Mouse (Mus musculus) hindbrain, embryonic 15.5 days (tissue): Measurements from ENCODE around the gene Erh. TPM values are rescaled to one million over a fixed set of nuclear protein-coding genes. Genes with fewer than 3 reads are reported as not detected.

ENCODE experiments used
- ATAC-seq: fragments of 200-750 bp; cut with Nextera tagmentation; 2 replicates; pipeline ENCODE4 v1.8.0; 2017; ENCODE audit warnings: low read depth, moderate number of reproducible peaks, moderate TSS enrichment; ENCODE audit not compliant: low FRiP score
- H3K27ac ChIP-seq: fragments of 300-500 bp; sonication (generic); replicated peaks from 2 replicates; pipeline ENCODE4 v1.5.1; 2015; ENCODE audit warnings: mild to moderate bottlenecking, inconsistent platforms
- H3K27me3 ChIP-seq: fragments of 300-500 bp; sonication (generic); 2 replicates; pipeline ENCODE4 v1.6.1; 2015; ENCODE audit warnings: control low read depth, inconsistent platforms
- H3K36me3 ChIP-seq: fragments of 300-500 bp; sonication (generic); 2 replicates; pipeline ENCODE4 v1.6.1; 2015; ENCODE audit warnings: control low read depth, inconsistent platforms
- H3K4me1 ChIP-seq: fragments of 300-500 bp; sonication (generic); replicated peaks from 2 replicates; pipeline ENCODE4 v1.6.1; 2015; ENCODE audit warnings: control low read depth, inconsistent platforms
- H3K4me2 ChIP-seq: fragments of 300-500 bp; sonication (generic); 2 replicates; pipeline ENCODE4 v1.6.1; 2015; ENCODE audit warnings: moderate library complexity, mild to moderate bottlenecking, inconsistent platforms
- H3K4me3 ChIP-seq: fragments of 300-500 bp; sonication (generic); 2 replicates; pipeline ENCODE4 v1.5.1; 2015; ENCODE audit warnings: mild to moderate bottlenecking, inconsistent platforms
- H3K9ac ChIP-seq: fragments of 300-500 bp; sonication (generic); 2 replicates; pipeline ENCODE4 v1.6.1; 2015; ENCODE audit warnings: inconsistent platforms
- H3K9me3 ChIP-seq: fragments of 300-500 bp; sonication (generic); 2 replicates; pipeline ENCODE4 v1.6.1; 2016; ENCODE audit warnings: control low read depth, inconsistent platforms
- WGBS: fragments of 180-500 bp; shearing (Covaris S2); methylation state at CpG from one replicate; pipeline ENCODE4 v1.1.7; 2015; 5-methylcytosine and 5-hydroxymethylcytosine counted together
- polyA plus RNA-seq: library from polyadenylated mRNA; unstranded; fragments of >200 nt; fragmentation: Nextera tagmentation; extraction: Ambion mirVana; gene quantifications from 2 replicates; pipeline ENCODE4 v1.2.1, GENCODE M21; 2015

Erh gene
- polyA plus RNA-seq, 1 experiment from 2014 or later = 270 TPM

DNA sequence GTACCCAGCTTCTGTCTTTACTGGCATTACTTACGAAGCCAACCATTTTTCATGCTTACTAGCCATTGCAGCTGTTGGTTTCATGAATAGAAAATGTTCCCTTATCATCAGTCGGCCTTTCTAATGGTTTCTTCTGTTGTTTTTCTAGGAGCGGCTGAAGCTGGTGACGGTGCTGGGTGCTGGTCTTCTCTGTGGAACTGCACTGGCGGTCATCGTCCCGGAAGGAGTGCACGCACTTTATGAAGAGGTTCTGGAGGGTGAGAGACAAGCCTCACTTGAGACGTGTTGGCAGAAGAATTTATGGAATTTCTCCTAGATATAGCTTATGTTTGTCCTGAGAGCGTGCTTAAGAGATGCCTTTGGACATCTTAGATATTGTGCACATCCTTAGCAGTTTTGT is 18.2 kb upstream of the Erh start:
- Histone ChIP-seq H3K27ac (no peak overlapping the region), H3K36me3 (0 out of 2 replicates have a peak, but pooled peaks cover 14% of the 10 kb centered on the region), H3K9me3 (no peaks in the 10 kb centered on the region), H3K4me2 (no peak overlapping the region), H3K4me3 (no peak overlapping the region), H3K4me1 (0 out of 2 replicates have a peak, but pooled peaks cover 5% of the 10 kb centered on the region), H3K27me3 (no peaks in the 10 kb centered on the region), H3K9ac (no peak overlapping the region)
- ATAC-seq = no peak
- 95% methylated on average over 10 of the region's 10 CpGs for WGBS

DNA sequence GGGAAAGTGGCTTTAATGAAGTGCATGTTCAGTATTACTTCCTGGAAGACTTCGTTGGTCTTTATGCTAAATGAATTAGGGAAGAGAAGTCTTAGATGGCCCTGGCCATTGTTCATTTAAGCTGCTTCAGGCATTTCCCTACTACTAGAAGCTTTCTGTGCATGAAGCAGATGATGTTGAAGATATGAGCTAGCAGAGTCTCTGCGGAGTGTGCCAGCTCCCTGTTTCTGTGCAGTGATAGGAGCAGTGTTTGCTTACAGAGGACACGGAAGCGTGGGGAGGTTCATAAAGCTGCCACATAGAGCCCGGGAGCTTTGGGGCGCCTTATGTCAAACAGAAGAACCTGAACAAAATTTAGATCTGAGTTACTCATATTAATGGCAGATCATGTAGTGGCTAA is 14.5 kb upstream of the Erh start:
- Histone ChIP-seq H3K4me2 (no peak overlapping the region), H3K4me1 (peaks cover 10% of the 10 kb centered on the region; the same call in 1 of the 2 replicates), H3K36me3 (0 out of 2 replicates have a peak, but pooled peaks cover 5% of the 10 kb centered on the region), H3K9me3 (no peaks in the 10 kb centered on the region), H3K27me3 (no peaks in the 10 kb centered on the region), H3K9ac (no peak overlapping the region), H3K4me3 (no peak overlapping the region), H3K27ac (no peak overlapping the region)
- WGBS = 85% methylated on average over 6 of the region's 6 CpGs
- no peak for ATAC-seq

DNA sequence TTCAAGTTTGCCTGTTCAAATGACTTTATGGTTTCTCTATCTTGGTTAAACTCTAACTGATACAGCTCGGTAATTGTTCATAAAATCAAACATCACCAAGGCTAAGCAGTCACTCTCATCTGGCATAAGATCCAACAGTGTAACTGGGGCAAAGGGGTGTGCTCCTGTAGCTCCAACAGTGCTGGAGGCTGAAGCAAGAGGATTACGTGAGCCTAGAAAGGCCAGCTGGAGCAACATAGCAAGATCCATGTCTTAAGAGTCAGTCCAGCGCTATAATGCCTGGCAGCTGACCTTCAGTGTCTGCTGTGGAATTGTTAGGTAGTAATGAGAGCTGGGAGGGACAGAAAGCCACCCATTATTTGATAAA is 10.5 kb upstream of the Erh start:
- Histone ChIP-seq H3K27me3 (no peaks in the 10 kb centered on the region), H3K4me2 (no peak overlapping the region), H3K9me3 (no peaks in the 10 kb centered on the region), H3K4me3 (no peak overlapping the region), H3K36me3 (no peaks in the 10 kb centered on the region), H3K9ac (no peak overlapping the region), H3K27ac (no peak overlapping the region), H3K4me1 (peaks cover 9% of the 10 kb centered on the region; the same call in 1 of the 2 replicates)
- 91% methylated on average over 3 of the region's 3 CpGs for WGBS
- ATAC-seq = no peak

DNA sequence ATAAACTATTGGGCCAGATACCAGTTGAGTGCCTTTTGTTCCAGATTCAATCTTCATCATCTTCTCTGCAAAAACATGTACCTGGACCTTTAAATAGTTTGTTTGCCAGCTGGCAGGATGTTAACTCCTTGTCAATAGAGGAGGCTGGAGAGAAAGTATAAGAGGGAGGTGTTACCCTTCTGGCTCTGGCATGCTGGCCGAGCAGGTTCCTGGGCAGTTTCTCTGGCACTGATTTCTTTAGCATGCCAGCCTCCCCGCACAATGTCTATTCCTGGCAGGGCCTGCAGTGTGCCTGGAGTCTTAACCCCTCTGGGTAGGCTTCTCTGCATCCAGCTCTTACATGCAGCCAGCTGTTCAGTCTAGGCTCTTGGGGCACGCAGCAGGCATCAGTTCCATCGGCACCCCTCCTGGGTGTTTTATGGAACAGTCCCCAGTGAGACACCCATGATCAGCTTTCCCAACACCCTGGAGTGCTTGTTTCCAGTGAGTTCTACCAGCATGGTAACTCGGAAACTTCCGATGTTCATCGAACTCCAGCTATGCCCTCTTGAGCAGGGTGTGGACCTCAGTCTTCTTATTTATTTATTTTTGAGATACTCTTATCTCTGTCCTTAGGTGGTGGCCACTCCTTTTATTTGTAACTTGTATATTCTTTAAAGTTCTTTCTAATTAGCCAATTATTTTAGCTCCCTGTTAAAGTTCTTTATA is 10.0 kb upstream of the Erh start:
- no peaks in the 10 kb centered on the region for H3K36me3 ChIP-seq
- H3K9me3 ChIP-seq = no peaks in the 10 kb centered on the region
- WGBS = 79% methylated on average over 7 of the region's 7 CpGs
- H3K27me3 ChIP-seq = no peaks in the 10 kb centered on the region
- H3K9ac ChIP-seq = no peak overlapping the region
- H3K4me3 ChIP-seq = no peak overlapping the region
- no peak for ATAC-seq
- H3K4me2 ChIP-seq = no peak overlapping the region
- peaks cover 7% of the 10 kb centered on the region; the same call in 1 of the 2 replicates for H3K4me1 ChIP-seq
- H3K27ac ChIP-seq = no peak overlapping the region

DNA sequence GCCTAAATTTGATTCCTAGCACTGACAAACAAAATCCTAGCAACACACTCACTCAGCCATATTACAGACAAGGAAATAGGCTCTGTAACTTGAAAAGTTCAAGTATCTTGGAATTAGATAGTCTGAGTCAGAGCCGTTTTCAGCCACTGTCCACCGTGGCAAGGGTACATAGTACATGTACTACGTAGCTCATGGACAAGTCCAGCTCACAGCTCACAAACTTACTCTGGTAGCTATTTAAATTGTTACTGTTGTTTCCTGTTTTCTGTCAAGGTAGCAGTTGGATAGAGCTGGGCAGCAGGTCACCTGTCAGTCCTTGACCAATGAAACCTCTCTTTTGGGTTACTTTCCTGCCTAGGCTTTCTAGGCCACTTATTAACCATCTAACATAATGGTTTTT is 2.2 kb upstream of the Erh start:
- Histone ChIP-seq H3K4me2 (peak overlapping the region; percentile 92), H3K9me3 (no peaks in the 10 kb centered on the region), H3K27me3 (no peaks in the 10 kb centered on the region), H3K9ac (no peak overlapping the region), H3K4me3 (peak overlapping the region; percentile 97), H3K27ac (no peak overlapping the region), H3K4me1 (peaks cover 60% of the 10 kb centered on the region), H3K36me3 (0 out of 2 replicates have a peak, but pooled peaks cover 2% of the 10 kb centered on the region)
- WGBS = 96% methylated on average over 3 of the region's 3 CpGs
- ATAC-seq = no peak

DNA sequence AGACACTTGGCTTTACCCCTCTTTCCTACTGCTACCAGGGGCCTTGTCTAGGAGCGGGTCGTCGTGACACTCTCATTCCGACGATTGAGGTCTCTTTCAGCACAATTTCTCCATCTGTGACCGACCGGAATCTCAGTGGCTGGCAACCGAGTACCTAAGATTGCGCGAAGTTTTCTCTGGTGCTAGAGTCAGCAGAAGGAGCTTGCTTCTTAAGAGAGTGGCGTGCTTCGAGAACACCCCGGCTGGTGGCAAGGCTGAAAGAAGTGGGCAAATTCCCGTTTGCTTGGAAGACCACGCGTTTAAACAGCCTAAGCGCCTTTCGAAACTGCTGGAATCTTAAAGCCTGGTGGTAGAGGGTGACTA is 346 bp upstream of the Erh start:
- Histone ChIP-seq H3K4me3 (peak overlapping the region; percentile 97), H3K27me3 (no peaks in the 10 kb centered on the region), H3K36me3 (peaks cover 18% of the 10 kb centered on the region), H3K27ac (peak overlapping the region; percentile 94), H3K4me2 (peak overlapping the region; percentile 92), H3K4me1 (peaks cover 63% of the 10 kb centered on the region), H3K9me3 (no peaks in the 10 kb centered on the region), H3K9ac (peak overlapping the region; percentile 98)
- WGBS = 8% methylated on average over 18 of the region's 18 CpGs
- ATAC-seq = no peak

DNA sequence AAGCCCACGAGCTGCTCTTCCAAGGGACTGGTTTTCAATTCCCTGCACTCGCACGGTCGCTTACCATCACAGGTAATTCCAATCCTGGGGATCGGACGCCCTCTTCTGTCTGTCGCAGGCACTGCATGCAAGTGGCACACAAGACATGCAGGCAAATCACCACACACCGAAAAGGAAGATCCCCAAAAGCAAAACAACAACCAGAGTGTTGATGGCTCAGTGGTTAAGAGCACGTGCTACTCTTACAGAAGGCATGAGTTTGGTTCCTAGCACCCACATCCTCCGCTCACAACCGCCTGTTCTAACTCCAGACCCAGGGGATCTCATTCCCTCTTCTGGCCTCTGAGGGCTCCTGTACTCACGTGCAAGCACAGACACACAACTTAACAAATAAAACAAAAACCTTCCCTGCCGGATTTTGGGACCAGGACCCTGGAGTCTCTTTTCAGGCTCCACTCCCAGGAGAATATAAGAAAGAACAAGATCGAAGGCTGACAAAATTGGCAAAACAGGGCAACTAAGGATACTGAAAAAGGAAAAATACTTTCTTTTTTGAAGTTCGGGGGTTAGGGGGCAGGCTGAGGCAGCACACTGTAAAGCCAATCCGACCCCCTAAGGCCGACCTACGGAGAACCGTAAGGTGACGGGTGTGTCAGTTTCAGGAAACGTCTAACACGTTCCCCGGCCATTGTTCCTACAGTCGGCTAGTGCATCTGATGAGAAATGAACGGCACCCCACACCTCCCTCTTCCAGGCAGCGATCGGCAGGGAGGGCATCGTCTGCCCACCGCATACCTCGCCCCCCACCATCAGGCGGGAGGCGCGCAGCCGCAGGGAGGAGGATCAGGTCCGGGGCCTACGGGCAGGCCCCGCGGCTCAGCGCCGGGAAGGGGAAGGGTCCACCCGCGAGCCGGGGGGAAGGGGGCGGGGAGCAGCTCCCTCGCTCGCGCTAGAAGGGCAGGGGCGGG is 1.1 kb downstream of the Erh start:
- Histone ChIP-seq H3K4me3 (peak overlapping the region; percentile 97), H3K27ac (peak overlapping the region; percentile 94), H3K4me1 (peaks cover 55% of the 10 kb centered on the region), H3K9me3 (no peaks in the 10 kb centered on the region), H3K4me2 (peak overlapping the region; percentile 92), H3K9ac (peak overlapping the region; percentile 98), H3K36me3 (peaks cover 33% of the 10 kb centered on the region), H3K27me3 (no peaks in the 10 kb centered on the region)
- 2% methylated on average over 40 of the region's 48 CpGs for WGBS
- ATAC-seq = peak; percentile 76

DNA sequence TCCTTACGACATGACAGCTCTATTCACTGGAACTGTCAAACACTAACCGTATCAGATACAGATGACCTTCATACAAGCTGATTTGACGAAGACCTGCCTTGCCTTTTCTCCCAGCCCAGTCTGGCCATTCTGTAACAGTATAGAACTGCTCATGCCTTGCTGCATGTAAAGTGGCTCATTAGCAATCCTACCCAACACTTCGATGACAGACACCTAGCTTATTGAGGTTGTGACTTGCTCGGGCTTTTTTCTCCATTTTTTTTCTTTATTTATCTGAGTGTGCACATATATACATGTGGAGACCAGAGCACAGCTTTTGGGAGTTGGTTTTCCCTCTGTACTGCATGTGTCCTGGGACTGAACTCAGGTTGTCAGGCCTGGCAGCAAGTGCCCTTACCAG is 12.4 kb downstream of the Erh start:
- H3K4me2 ChIP-seq = no peak overlapping the region
- no peaks in the 10 kb centered on the region for H3K9me3 ChIP-seq
- no peak overlapping the region for H3K27ac ChIP-seq
- peaks cover 37% of the 10 kb centered on the region for H3K36me3 ChIP-seq
- no peaks in the 10 kb centered on the region for H3K4me1 ChIP-seq
- no peak overlapping the region for H3K4me3 ChIP-seq
- H3K27me3 ChIP-seq = no peaks in the 10 kb centered on the region
- no peak overlapping the region for H3K9ac ChIP-seq
- no peak for ATAC-seq
- 87% methylated on average over 5 of the region's 5 CpGs for WGBS

DNA sequence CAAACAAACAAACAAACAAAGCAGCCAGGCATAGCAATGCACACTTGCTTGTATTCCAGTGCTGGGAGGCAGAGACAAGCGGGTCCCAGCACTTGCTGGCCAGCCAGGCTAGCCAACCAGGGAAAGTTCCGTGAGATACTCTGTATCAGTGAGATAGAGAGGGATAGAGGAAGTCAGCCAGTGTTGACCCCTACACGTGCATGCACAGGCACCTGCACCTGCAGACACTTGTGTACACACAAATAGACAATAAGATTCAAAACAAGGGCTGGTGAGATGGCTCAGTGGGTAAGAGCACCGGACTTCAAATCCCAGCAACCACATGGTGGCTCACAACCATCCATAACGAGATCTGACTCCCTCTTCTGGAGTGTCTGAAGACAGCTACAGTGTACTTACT is 23.6 kb downstream of the Erh start:
- ATAC-seq = no peak

DNA sequence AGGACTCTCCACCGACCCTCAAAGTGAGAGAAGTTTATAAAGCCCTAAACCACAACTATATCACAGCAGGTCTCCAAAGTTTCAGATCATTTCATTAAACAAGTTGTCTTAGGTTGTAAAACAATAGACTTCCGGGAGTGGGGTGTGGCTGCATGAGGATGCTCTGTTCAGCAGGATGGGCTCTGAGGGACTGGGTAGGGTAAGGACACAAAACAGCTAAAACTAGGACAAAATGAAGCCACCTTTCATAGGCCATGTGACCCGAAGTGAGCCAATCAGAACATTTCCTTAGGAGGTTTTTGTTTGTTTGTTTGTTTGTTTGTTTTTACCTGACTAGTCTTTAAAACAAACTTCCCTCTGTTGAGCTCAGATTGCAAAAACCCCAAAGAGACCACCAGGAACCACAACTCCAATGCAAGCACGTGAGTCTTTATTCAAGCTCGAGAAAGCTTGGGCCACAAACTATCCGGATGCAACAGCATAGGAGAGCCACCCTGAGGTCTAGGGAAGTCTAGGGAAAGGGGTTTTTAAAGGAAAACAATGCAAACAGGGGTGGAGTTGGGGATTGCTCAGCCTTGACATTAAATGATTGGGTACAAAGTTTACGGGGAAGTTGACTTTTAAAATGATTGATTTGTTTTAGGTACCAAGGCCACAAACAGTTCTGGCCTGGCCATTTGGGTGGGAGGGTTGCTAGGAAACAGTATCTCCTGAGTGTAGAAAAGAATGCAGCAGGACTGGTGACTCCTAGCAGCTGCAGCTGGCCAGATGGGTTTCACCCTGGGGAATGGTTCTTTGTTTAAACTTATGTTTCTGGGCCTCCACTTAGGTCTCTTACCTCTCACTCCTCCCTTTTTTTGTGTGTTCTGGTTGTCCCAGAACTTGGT is 28.5 kb downstream of the Erh start:
- 45% methylated on average over 7 of the region's 7 CpGs for WGBS
- no peak for ATAC-seq
- no peaks in the 10 kb centered on the region for H3K36me3 ChIP-seq
- H3K27ac ChIP-seq = no peak overlapping the region
- H3K4me1 ChIP-seq = no peaks in the 10 kb centered on the region
- H3K27me3 ChIP-seq = no peaks in the 10 kb centered on the region
- H3K9me3 ChIP-seq = no peaks in the 10 kb centered on the region
- no peak overlapping the region for H3K9ac ChIP-seq
- H3K4me2 ChIP-seq = no peak overlapping the region
- no peak overlapping the region for H3K4me3 ChIP-seq

More for the DNA sequence above, 23.6 kb downstream of the Erh start:
- Histone ChIP-seq H3K9ac (no peak overlapping the region), H3K36me3 (no peaks in the 10 kb centered on the region), H3K27me3 (no peaks in the 10 kb centered on the region), H3K4me3 (no peak overlapping the region), H3K4me2 (no peak overlapping the region), H3K4me1 (no peaks in the 10 kb centered on the region), H3K27ac (no peak overlapping the region), H3K9me3 (no peaks in the 10 kb centered on the region)
- WGBS = 82% methylated on average over 5 of the region's 5 CpGs

DNA sequence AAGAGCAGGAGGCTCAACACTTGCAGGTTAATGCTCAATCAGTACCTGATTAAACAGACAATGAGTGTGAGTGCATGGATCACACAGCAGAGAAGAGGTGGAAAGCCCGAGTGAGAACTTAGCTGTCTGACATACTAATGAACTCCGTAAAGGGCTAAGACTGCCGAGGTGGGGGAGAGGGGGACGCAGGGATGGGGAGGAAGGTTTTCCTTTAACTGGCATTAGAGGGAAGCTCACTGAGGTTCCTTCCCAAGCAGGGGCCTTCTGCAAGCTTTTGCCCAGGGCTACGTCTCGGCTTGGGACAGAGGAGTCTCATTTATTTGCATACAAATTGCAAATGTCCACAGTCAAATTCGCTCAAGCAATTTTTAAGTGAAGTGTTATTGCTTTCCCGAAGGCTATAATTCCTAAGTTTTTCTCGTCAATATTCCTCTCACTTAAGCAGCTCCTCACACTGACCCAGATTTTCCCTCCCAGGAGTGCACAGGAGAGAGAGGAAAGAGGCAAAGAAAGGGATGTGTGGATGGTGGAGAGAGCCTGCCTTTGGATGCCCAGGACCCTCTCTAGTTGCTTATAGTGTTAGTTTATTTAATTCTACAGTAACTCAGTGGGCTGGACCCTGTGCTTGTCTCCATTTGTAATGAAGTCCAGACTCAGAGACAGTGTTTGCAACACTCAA is 31.9 kb downstream of the Erh start:
- Histone ChIP-seq H3K36me3 (no peaks in the 10 kb centered on the region), H3K4me2 (no peak overlapping the region), H3K27me3 (no peaks in the 10 kb centered on the region), H3K4me3 (no peak overlapping the region), H3K9me3 (no peaks in the 10 kb centered on the region), H3K4me1 (no peaks in the 10 kb centered on the region), H3K27ac (peak overlapping the region; percentile 25), H3K9ac (no peak overlapping the region)
- peak; percentile 64; the same call in 1 of the 2 replicates for ATAC-seq
- 47% methylated on average over 9 of the region's 9 CpGs for WGBS
